Mouse (Mus musculus) intestine, embryonic 14.5 days (tissue): Measurements from ENCODE around the gene Trrap. TPM values are rescaled to one million over a fixed set of nuclear protein-coding genes. Genes with fewer than 3 reads are reported as not detected.

Experiments used
- ATAC-seq: fragments of 200-750 bp; cut with Nextera tagmentation; replicated peaks from 2 replicates; pipeline ENCODE4 v1.8.0; 2017; ENCODE audit warnings: low read depth, moderate number of reproducible peaks, moderate TSS enrichment, moderate library complexity; ENCODE audit not compliant: low FRiP score, low TSS enrichment
- DNase-seq: peaks from one replicate; pipeline ENCODE4 v3.0.0-alpha.2; 2018; ENCODE audit warnings: low spot score
- H3K27ac ChIP-seq: fragments of 300-500 bp; sonication (generic); 2 replicates; pipeline ENCODE4 v1.5.1; 2014; ENCODE audit warnings: low read depth, mild to moderate bottlenecking, control low read depth
- H3K27me3 ChIP-seq: fragments of 300-500 bp; sonication (generic); replicated peaks from 2 replicates; pipeline ENCODE4 v1.6.1; 2014; ENCODE audit warnings: low read length, control low read depth; ENCODE audit not compliant: control insufficient read depth, insufficient read depth
- H3K36me3 ChIP-seq: fragments of 300-500 bp; sonication (generic); 2 replicates; pipeline ENCODE4 v1.6.1; 2014; ENCODE audit warnings: low read length, control low read depth; ENCODE audit not compliant: control insufficient read depth, insufficient read depth
- H3K4me1 ChIP-seq: fragments of 300-500 bp; sonication (generic); replicated peaks from 2 replicates; pipeline ENCODE4 v1.6.1; 2014; ENCODE audit warnings: low read length, control low read depth, mixed read lengths; ENCODE audit not compliant: control insufficient read depth, insufficient read depth
- H3K4me2 ChIP-seq: fragments of 300-500 bp; sonication (generic); 2 replicates; pipeline ENCODE4 v1.6.1; 2014; ENCODE audit warnings: low read length
- H3K4me3 ChIP-seq: fragments of 300-500 bp; sonication (generic); 2 replicates; pipeline ENCODE4 v1.5.1; 2014; ENCODE audit warnings: low read depth, low read length, control low read depth, mixed read lengths
- H3K9ac ChIP-seq: fragments of 300-500 bp; sonication (generic); 2 replicates; pipeline ENCODE4 v1.6.1; 2014; ENCODE audit warnings: mild to moderate bottlenecking, low read length
- H3K9me3 ChIP-seq: fragments of 300-500 bp; sonication (generic); 2 replicates; pipeline ENCODE4 v1.6.1; 2016; ENCODE audit warnings: low read length, control low read depth; ENCODE audit not compliant: control insufficient read depth
- WGBS: fragments of 180-500 bp; shearing (Covaris S2); extraction: QIAGEN DNeasy Blood & Tissue Kit; methylation state at CpG from one replicate; pipeline ENCODE4 v1.1.7; 2014; 5-methylcytosine and 5-hydroxymethylcytosine counted together
- polyA plus RNA-seq: library from polyadenylated mRNA; unstranded; fragments of >200 nt; fragmentation: Nextera tagmentation; extraction: Ambion mirVana; gene quantifications from 2 replicates; pipeline ENCODE4 v1.2.1, GENCODE M21; 2014

Trrap gene
- polyA plus RNA-seq, 1 experiment from 2014 or later, result 85.4 TPM

DNA sequence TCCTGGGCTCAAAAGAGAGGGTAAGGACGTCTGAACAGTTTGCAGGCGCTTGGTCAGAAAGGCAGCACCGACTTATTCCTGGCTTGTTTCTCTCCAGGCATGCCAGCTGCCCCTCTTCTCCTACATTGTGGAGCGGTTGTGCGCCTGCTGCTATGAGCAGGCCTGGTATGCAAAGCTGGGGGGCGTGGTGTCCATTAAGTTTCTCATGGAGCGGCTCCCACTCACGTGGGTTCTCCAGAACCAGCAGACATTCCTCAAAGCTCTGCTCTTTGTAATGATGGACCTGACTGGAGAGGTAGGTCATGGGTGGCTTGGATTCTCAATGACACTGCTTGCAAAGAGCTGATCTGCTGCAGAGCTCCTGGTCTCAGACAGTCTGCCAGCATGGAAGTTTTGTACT, 35.5 kb downstream of the Trrap start:
- Histone ChIP-seq H3K9ac (no peak overlapping the region), H3K36me3 (peaks cover 100% of the 10 kb centered on the region), H3K4me2 (no peak overlapping the region), H3K27me3 (no peaks in the 10 kb centered on the region), H3K4me3 (no peak overlapping the region), H3K27ac (no peak overlapping the region), H3K4me1 (no peaks in the 10 kb centered on the region), H3K9me3 (no peaks in the 10 kb centered on the region)
- ATAC-seq (no peak), DNase-seq (no peak)
- WGBS, result 88% methylated on average over 8 of the region's 8 CpGs

DNA sequence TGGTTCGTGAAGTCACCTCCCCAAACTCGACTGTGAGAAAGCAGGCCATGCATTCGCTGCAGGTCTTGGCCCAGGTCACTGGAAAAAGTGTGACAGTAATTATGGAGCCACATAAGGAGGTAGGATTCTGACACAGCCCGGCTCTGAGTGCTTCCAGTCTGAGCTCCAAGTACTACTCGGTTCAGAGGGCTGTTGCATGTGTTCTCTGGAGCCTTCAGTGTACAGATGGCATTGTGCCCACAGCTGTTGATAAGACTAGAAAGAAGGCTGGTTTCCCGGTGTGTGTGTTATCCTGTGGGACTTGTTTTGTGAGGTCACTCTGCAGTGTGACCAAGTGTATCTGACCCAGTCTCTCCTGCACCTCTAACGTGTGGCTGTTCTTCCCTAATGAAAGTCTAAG, 36.6 kb downstream of the Trrap start:
- DNase-seq, result no peak
- H3K36me3 ChIP-seq, result peaks cover 100% of the 10 kb centered on the region

DNA sequence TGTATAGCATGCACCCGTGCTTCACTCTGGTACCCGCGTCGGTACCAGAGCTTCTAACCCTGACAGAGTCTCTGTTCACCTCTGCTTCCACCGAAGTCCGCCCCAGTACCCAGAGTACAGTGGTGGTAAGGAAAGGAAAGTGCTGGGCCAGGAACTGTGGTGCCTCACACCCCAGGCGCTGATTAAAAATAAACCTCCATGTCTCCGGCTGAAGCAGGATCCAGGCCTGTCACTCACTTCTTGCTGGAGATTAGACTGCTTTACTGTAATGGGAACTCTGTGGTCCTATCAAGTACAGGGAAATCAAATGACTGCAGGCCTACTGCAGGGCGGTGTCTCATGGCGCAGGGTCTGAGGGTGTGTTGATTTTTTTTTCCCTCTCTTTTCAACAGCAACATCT, 39.4 kb downstream of the Trrap start:
- no peak for ATAC-seq
- no peaks in the 10 kb centered on the region for H3K4me1 ChIP-seq
- H3K27me3 ChIP-seq, result no peaks in the 10 kb centered on the region
- H3K4me2 ChIP-seq, result no peak overlapping the region
- no peak overlapping the region for H3K27ac ChIP-seq
- H3K4me3 ChIP-seq, result no peak overlapping the region
- WGBS, result 95% methylated on average over 10 of the region's 10 CpGs
- H3K36me3 ChIP-seq, result peaks cover 100% of the 10 kb centered on the region
- H3K9me3 ChIP-seq, result no peaks in the 10 kb centered on the region
- DNase-seq, result no peak
- no peak overlapping the region for H3K9ac ChIP-seq

More for the DNA sequence above, 36.6 kb downstream of the Trrap start:
- no peak for ATAC-seq
- Histone ChIP-seq H3K4me3 (no peak overlapping the region), H3K9ac (no peak overlapping the region), H3K4me1 (no peaks in the 10 kb centered on the region), H3K9me3 (no peaks in the 10 kb centered on the region), H3K4me2 (no peak overlapping the region), H3K27ac (no peak overlapping the region), H3K27me3 (no peaks in the 10 kb centered on the region)
- WGBS, result 92% methylated on average over 7 of the region's 7 CpGs

DNA sequence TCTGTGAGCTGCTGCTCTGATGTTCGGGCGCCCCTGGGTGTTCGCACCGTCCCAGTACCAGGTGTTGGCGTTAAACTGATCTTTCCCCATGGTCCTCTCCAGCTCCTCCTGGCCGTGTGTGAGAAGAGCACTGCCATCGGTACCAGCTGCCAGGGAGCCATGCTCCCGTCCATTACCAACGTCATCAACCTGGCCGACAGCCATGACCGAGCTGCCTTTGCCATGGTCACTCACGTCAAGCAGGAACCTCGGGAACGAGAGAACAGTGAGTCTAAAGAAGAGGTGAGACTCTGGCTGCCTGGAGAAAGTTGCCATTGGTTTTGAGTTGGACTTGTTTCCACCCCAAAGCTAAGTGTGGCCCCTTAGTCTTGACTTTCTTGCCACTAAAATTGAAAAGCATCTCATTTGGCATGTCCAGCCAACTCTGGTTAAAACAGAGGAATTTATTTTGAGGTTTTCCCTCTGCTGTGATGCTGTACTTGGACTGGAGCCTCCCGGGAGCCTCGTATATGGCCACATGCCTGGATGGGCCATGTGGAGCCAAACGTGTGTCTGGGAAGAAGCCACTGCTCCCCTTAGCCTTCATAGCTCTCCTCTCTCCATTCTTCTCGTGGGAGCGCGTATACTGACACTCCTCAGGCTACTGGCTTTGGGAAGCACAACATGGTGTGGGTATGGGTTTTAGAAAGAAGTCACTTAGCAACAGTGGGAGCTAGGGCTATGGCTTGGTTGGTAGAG, 61.0 kb downstream of the Trrap start:
- H3K36me3 ChIP-seq, result peaks cover 100% of the 10 kb centered on the region
- no peak for ATAC-seq
- 95% methylated on average over 20 of the region's 20 CpGs for WGBS

DNA sequence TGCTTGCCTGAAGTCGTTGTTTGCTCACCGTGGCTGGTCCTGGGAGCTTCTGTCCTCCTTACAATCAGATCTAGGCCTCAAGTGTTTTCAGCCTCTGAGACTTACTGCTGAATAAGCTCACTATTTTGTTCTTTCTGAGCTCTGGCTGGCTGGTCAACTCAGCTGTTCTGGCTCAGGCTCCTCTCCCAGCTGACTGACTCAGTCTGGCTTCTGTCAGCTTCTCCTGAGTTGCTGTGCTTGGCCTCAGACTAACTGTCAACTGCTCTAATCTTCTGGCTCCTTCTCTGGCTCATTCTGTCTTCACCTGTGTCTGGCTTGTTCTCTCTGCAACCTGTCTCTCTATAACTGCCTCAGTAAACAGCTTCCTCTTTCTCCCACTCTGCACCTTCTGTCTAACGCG, 62.1 kb downstream of the Trrap start:
- WGBS, result 89% methylated on average over 4 of the region's 4 CpGs

More for the DNA sequence above, 61.0 kb downstream of the Trrap start:
- no peak overlapping the region for H3K4me2 ChIP-seq
- no peaks in the 10 kb centered on the region for H3K4me1 ChIP-seq
- H3K4me3 ChIP-seq, result no peak overlapping the region
- H3K9me3 ChIP-seq, result no peaks in the 10 kb centered on the region
- H3K27ac ChIP-seq, result no peak overlapping the region
- no peak overlapping the region for H3K9ac ChIP-seq
- H3K27me3 ChIP-seq, result no peaks in the 10 kb centered on the region
- DNase-seq, result no peak

DNA sequence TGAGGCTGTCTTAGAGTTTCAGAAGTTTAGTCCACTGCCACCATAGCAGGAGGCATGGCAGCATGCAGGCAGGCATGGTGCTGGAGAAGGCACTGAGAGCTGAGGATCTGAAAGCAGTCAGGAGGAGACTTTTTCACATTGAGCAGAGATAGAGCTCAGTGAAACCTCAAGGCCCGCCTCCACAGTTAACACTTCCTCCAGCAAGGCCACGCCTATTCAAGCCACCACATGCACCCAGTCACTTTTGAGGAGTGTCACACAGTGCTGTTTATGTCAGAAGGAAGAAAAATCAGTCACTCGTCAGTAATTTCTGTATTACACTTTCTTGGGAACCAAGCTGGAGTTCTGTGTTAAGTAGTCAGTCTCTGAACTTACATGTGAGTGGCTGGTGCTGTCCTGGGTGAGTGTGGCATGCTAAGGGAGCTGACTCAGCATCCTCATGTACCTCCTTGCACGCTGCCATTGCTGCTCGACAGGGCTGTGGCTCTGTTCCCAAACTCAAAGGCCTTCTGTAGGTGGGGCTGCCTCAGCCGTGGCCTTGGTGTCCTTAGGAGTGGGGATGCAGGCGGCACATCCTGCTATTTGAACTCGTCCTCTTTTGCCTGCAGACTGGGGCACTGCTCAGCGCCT, 64.4 kb downstream of the Trrap start:
- Histone ChIP-seq H3K36me3 (peaks cover 100% of the 10 kb centered on the region), H3K4me2 (no peak overlapping the region), H3K4me3 (no peak overlapping the region), H3K9ac (no peak overlapping the region), H3K4me1 (no peaks in the 10 kb centered on the region), H3K9me3 (no peaks in the 10 kb centered on the region), H3K27ac (no peak overlapping the region), H3K27me3 (no peaks in the 10 kb centered on the region)
- ATAC-seq, result no peak
- no peak for DNase-seq
- WGBS, result 90% methylated on average over 9 of the region's 9 CpGs

More for the DNA sequence above, 62.1 kb downstream of the Trrap start:
- Histone ChIP-seq H3K27me3 (no peaks in the 10 kb centered on the region), H3K4me3 (no peak overlapping the region), H3K4me1 (no peaks in the 10 kb centered on the region), H3K4me2 (no peak overlapping the region), H3K27ac (no peak overlapping the region), H3K9ac (no peak overlapping the region), H3K36me3 (peaks cover 100% of the 10 kb centered on the region), H3K9me3 (no peaks in the 10 kb centered on the region)
- no peak for DNase-seq
- ATAC-seq, result no peak

DNA sequence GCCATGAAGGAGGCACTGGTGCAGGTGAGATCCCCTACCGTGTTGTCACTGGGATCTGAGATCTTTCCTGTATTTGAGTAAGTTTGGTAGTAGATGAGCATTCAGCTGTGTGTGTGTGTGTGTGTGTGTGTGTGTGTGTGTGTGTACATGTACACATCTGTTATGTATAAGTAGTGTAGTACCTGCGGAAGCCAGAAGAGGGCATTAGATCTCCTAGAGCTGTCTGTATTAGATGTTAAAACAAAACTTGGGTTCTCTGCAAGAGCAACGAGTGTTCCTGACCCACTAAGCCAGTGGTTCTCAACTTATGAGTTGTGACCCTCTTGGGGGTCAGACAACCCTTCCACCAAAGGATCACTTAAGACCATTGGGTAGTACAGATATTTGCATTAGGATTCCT, 68.6 kb downstream of the Trrap start:
- no peaks in the 10 kb centered on the region for H3K9me3 ChIP-seq
- DNase-seq (no peak), ATAC-seq (no peak)
- no peak overlapping the region for H3K27ac ChIP-seq
- H3K4me2 ChIP-seq, result no peak overlapping the region
- WGBS, result 93% methylated on average over 3 of the region's 3 CpGs
- peaks cover 99% of the 10 kb centered on the region for H3K36me3 ChIP-seq
- H3K9ac ChIP-seq, result no peak overlapping the region
- H3K27me3 ChIP-seq, result no peaks in the 10 kb centered on the region
- H3K4me3 ChIP-seq, result no peak overlapping the region
- no peaks in the 10 kb centered on the region for H3K4me1 ChIP-seq

DNA sequence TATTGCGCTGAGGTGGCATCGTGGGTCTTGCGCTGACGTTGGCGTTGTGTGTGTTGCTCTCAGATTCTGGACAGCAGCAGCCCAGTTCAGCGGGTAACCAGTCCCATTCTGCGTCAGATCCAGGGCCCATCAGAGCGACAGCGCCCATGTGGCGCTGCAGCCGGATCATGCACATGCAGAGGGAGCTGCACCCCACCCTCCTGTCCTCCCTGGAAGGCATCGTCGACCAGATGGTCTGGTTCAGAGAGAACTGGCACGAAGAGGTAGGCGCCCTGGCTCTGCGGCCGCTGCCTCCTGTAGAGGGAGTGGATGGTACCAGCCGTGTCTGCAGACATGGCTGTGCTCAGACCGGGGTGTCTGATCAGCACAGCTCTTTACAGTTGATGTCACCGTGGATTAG, 77.8 kb downstream of the Trrap start:
- 97% methylated on average over 20 of the region's 20 CpGs for WGBS
- H3K4me3 ChIP-seq, result no peak overlapping the region
- DNase-seq, result no peak
- H3K4me2 ChIP-seq, result no peak overlapping the region
- no peak overlapping the region for H3K27ac ChIP-seq
- no peaks in the 10 kb centered on the region for H3K4me1 ChIP-seq
- ATAC-seq, result no peak
- no peaks in the 10 kb centered on the region for H3K9me3 ChIP-seq
- H3K36me3 ChIP-seq, result peaks cover 99% of the 10 kb centered on the region
- H3K9ac ChIP-seq, result no peak overlapping the region
- no peaks in the 10 kb centered on the region for H3K27me3 ChIP-seq

DNA sequence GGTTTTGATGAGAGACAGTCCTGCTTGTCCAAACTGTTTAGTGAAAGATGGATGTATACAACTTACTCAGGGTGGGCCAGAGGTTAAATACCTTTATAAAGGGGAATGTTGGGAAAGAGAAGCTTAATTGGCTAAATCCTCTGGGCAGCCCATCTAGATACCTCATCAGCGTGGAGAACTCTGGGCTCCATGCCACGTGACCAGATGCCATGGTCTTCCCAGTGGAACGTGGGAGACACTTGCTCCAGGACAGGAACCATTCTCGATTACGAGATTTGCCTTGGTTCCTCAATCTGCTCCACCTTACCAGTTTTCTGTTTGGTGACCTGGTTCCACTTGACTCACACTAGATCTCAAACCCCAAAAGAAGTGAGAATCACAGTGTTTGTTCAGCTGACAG, 81.2 kb downstream of the Trrap start:
- ATAC-seq (no peak), DNase-seq (no peak)
- Histone ChIP-seq H3K27me3 (no peaks in the 10 kb centered on the region), H3K4me3 (no peak overlapping the region), H3K9ac (no peak overlapping the region), H3K9me3 (no peaks in the 10 kb centered on the region), H3K36me3 (peaks cover 99% of the 10 kb centered on the region), H3K4me1 (no peaks in the 10 kb centered on the region), H3K4me2 (no peak overlapping the region), H3K27ac (no peak overlapping the region)
- 68% methylated on average over 5 of the region's 5 CpGs for WGBS
